Mouse (Mus musculus) left cerebral cortex, postnatal 36 days (tissue): ENCODE measurements around the gene Zfp30. TPM values are rescaled to one million over a fixed set of nuclear protein-coding genes. Genes with fewer than 3 reads are reported as not detected.

ENCODE experiments used
- DNase-seq, 2 experiments: peaks; one replicate each; pipeline ENCODE4 v3.0.0; 2021 to 2022; ENCODE audit warnings: low spot score in 2 of 2, mixed read lengths in 1 of 2
- intact Hi-C: fragments of 180-260 bp; cut with DNase I; formaldehyde crosslinking; loops from one replicate; pipeline ENCODE4 v1.15.1; 2025
- total RNA-seq, 2 experiments: library from RNA; stranded (reverse); gene quantifications; 2 replicates each; pipeline ENCODE4 v1.2.3; 2021

The Zfp30 gene
- total RNA-seq = 10 to 100 TPM; 12.8 to 12.9 TPM

DNA sequence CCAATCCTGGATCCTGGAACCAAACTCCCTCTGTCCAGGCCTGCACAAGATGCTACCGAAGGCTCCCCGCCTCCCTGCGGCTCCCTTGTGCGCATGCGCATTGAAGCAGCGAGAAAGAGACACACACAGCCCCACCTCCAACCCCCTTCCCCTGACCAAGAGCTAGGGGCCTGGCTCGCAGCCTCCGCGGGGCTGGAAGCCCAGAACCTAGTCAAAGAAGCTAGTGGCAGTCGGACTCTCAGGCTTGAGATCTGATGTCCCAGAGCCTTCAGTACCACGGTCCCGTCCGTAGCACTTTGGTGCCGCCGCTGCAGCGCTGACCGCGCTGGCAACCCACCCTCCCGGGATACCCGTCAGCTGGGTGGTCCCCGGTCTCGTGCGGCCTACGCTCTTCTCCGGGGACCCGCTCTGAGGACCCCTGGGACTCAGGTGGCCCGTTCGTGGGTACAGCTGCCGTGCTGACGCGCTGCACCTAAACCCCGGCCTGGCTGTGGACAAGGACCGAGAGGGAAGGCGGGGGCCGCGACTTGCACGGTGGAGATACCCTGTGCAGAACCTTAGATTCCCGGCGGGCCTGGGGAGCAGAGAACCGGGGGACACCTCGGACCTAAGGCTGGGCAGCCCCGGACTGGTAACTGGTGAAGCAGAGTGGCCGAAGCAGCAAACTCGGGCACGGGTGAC is at the start of gene Zfp30:
TSS of gene Zfp30 (plus strand) at position 128 of the 681 bp plus-strand sequence.
- intact Hi-C loops = no loop called here

GRCm38 (mm10) chr7:29742258-29742657 is 41.5 kb upstream of the Zfp30 start:
- intact Hi-C loops = no loop called here
- DNase-seq = no peak

More for the DNA sequence above, at the start of gene Zfp30:
- DNase-seq = peak; percentile 83 to 86

- DNase-seq = no peak
- intact Hi-C loops = no loop called here
Observed at GRCm38 (mm10) chr7:29760476-29760875, 23.3 kb upstream of the Zfp30 start.

DNA sequence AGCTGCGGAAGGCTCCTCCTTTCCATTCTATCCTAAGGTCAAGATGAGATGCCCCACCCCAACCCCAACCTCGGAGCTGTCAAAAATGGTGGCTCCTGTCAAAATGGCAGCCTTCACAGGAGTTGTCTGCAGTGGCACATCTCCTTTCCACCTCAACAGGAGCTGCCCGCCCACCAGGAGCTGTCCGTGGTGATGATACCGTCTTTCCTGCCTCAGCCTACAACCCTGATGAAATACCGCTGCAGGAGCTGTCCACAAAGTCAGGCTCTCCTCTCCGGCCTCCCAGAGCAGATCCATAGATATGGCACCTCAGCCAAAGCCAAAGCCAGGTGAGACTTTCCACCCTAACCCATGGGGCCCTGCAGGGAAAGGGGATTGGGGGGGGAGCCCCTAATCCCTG is 19.1 kb upstream of the Zfp30 start:
- intact Hi-C loops = loop anchor here (5.0 kb wide), 1 partner anchor 143 kb away; the partner anchor contains the start of genes Zfp27 and Zfp383
- no peak for DNase-seq

DNA sequence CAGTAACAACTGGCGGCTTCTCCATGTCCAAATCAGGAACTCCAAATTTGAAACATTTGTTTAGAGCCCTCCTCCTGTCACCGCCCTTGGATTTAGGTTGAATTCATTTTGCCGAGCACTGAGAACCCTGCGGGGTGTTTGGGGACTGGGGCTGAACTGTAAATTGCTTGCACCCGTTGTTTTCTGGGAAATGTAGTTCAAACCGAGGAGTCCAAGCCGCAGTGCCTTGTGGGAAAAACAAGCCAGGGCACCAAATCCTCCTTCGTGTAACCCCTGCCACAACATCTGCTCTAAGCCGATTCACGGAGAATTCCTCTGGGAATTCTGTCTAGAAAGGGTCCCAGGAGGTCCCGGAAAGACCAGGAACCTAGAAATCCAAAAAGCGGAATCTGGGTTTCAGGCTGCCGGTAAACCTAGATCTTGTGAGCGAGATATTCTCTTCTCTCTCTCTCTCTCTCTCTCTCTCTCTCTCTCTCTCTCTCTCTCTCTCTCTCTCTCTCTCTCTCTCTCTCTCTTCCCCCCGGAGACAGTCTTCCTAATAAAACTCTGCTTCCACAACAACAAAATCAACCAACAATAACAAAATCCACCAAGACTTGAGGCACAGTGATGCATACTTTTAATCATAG is 16.6 kb upstream of the Zfp30 start:
- DNase-seq = peak; percentile 88 to 89
- intact Hi-C loops = loop anchor here (5.0 kb wide), 1 partner anchor 140 kb away; the partner anchor contains the start of genes Zfp27 and Zfp383

GRCm38 (mm10) chr7:29768090-29768900 is 15.5 kb upstream of the Zfp30 start, which contains the start of gene Zfp84:
TSS of gene Zfp84 (plus strand) at chr7:29768552.
- intact Hi-C loops = loop anchor here (1.0 to 5.0 kb wide), 2 partner anchors 47 to 139 kb away; partner anchors contain the start of genes Zfp27 and Zfp383
- peak; percentile 90 to 91 for DNase-seq

GRCm38 (mm10) chr7:29768980-29769379 is 14.8 kb upstream of the Zfp30 start:
- intact Hi-C loops = loop anchor here (1.0 to 5.0 kb wide), 2 partner anchors 46 to 138 kb away; partner anchors contain the start of genes Zfp27 and Zfp383
- no peak for DNase-seq

GRCm38 (mm10) chr7:29773503-29773902 is 10.3 kb upstream of the Zfp30 start:
- intact Hi-C loops = no loop called here

DNA sequence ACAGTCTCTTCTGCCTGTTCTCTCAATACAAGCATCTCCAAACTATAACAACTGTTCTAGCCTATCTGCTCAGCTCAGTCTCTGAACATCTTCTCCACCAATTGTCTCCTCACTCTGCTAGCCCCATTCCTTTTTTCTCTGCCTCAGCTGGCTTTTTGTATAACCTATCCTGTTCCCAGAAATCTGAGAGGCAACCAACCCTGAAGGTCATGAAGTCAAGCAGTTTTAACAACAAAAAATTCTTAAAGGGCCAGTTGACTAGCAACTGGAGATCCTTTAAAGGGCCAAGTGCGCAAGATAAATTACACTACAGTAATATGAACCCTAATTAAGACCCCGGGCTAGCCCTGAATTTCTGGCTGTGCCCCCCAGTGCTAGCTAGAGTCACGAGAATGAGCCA is 9.4 kb upstream of the Zfp30 start:
- intact Hi-C loops = no loop called here
- DNase-seq = no peak

More at GRCm38 (mm10) chr7:29773503-29773902, 10.3 kb upstream of the Zfp30 start:
- DNase-seq = no peak

DNA sequence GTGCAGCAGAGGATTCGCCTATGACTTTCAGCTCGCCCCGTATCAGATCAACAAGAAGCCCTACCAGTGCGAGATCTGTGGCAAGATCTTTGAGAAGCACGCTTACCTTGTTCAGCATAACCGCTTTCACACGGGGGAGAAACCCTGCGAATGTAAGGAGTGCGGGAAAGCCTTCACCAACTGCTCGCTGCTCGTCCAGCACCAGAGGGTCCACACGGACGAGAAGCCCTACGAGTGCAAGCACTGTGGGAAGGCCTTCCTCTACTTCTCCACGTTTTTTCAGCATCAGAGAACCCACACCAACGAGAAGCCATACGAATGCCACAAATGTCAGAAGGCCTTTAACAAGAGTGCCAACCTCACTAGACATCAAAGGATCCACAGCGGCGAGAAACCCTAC is 7.2 kb upstream of the Zfp30 start:
- no peak for DNase-seq
- intact Hi-C loops = no loop called here

DNA sequence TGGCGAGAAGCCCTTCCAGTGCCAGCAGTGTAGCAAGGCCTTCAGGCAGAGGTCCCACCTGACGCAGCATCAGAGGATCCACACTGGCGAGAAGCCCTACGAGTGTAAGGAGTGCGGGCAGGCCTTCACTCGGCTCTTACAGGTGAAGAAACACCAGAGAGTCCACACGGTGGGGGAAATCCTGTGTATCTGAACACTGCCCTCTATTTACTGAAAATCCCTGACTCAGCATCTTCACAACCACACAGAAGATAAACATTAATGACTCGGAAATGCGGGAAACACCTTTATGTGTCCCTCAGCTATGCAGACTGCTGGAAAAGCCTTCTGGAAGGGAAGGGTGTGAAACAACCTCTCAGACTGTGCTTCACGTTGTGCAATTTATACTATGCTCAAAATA is 6.4 kb upstream of the Zfp30 start:
- intact Hi-C loops = no loop called here
- no peak for DNase-seq

GRCm38 (mm10) chr7:29785023-29785422 is 1.2 kb downstream of the Zfp30 start:
- DNase-seq = no peak
- intact Hi-C loops = no loop called here

- DNase-seq = no peak
- intact Hi-C loops = no loop called here
Observed at GRCm38 (mm10) chr7:29785888-29786287, 2.1 kb downstream of the Zfp30 start.

- DNase-seq = no peak
Observed at GRCm38 (mm10) chr7:29792906-29793305, 9.1 kb downstream of the Zfp30 start.

DNA sequence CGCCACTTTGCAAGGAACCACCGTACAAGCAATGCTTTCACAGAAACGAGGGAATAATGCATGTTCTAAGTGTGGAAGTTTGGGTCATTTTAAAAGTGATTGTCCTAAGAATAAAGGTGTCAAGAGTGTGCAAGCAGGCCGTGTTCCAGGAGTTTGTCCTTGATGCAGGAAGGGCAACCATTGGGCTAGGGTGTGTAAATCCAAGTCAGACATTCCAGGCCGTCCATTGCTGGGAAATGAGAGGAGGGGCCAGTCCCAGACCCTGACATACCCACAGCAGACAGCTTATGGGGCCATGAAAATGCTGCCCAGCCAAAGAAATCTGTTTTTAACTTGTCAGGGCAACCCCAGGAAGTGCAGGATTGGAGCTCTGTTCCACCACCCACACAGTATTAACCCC is 23.2 kb downstream of the Zfp30 start:
- intact Hi-C loops = no loop called here
- no peak for DNase-seq

More at GRCm38 (mm10) chr7:29792906-29793305, 9.1 kb downstream of the Zfp30 start:
- intact Hi-C loops = no loop called here

DNA sequence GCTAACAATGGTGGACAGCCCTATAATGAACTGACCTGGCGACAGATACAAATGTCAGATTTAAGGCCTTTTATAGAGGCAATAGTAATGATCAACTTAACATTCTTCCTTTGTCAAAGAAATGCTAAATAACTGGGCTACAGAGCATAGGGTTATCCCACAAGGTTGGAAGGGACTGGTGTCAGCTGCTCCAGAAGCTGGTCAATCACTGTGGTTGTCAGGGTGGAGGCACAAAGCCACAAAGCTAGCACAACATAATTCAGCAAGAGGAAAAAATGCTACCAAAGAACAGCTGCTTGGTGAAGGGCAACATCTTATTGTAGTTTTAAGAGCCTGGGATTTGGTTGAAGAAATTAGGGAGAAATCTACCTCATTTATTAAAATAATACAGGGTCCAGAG is 28.4 kb downstream of the Zfp30 start:
- intact Hi-C loops = no loop called here
- no peak for DNase-seq

GRCm38 (mm10) chr7:29814381-29814780 is 30.6 kb downstream of the Zfp30 start:
- no peak for DNase-seq
- intact Hi-C loops = no loop called here

- DNase-seq = no peak
- intact Hi-C loops = loop anchor here (1.0 to 5.0 kb wide), 3 partner anchors 42 to 92 kb away; partner anchors contain the start of genes Zfp27, Zfp383, Zfp420 and Zfp84
Observed at GRCm38 (mm10) chr7:29815061-29815784, 31.4 kb downstream of the Zfp30 start.

DNA sequence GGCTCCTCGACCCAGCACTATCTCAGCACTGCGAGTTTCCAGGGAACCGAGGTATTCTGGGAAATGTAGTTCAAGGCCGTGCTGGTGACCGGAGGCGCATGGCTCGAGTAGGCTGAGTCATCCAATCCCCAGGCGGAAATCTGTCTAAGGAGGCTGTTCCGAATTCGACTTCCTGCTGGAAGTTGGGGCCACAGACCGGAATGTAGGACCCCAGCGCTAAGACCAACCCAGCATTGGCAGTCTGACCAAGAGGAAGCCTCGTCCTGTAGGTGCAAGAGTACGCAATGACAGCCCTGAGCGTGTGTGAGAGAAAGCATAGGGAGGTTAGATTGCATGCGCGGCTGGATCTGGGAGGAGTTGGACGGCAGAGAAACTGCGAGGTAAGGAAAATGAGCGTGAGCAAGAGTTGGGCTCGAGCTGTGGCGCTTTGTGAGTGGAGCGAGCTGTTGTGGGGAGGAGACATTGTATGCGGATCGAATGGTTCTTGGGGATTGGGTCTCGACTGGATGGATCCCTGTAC is 32.2 kb downstream of the Zfp30 start, which contains the start of gene Zfp790:
TSS of gene Zfp790 (plus strand) at position 205 of the 520 bp plus-strand sequence.
- DNase-seq = peak; percentile 91
- intact Hi-C loops = loop anchor here (1.0 to 5.0 kb wide), 3 partner anchors 41 to 91 kb away; partner anchors contain the start of genes Zfp27, Zfp383, Zfp420 and Zfp84
